Mouse (Mus musculus) layer of hippocampus, adult 8-10 months (tissue): ENCODE measurements around the gene Ccdc57. TPM values are rescaled to one million over a fixed set of nuclear protein-coding genes. Genes with fewer than 3 reads are reported as not detected.

Source experiments
- DNase-seq, 2 experiments: peaks; one replicate each; pipeline ENCODE4 v3.0.0; 2022; ENCODE audit warnings: low spot score in 2 of 2
- total RNA-seq, 4 experiments: library from RNA; stranded (reverse); gene quantifications; 2 replicates each; pipeline ENCODE4 v1.2.4; 2022

Gene Ccdc57
- total RNA-seq = 10 to 100 TPM in 1 of 4 experiments, 1 to 10 TPM in 3; 9.0 to 10.0 (median 9.5) TPM

DNA sequence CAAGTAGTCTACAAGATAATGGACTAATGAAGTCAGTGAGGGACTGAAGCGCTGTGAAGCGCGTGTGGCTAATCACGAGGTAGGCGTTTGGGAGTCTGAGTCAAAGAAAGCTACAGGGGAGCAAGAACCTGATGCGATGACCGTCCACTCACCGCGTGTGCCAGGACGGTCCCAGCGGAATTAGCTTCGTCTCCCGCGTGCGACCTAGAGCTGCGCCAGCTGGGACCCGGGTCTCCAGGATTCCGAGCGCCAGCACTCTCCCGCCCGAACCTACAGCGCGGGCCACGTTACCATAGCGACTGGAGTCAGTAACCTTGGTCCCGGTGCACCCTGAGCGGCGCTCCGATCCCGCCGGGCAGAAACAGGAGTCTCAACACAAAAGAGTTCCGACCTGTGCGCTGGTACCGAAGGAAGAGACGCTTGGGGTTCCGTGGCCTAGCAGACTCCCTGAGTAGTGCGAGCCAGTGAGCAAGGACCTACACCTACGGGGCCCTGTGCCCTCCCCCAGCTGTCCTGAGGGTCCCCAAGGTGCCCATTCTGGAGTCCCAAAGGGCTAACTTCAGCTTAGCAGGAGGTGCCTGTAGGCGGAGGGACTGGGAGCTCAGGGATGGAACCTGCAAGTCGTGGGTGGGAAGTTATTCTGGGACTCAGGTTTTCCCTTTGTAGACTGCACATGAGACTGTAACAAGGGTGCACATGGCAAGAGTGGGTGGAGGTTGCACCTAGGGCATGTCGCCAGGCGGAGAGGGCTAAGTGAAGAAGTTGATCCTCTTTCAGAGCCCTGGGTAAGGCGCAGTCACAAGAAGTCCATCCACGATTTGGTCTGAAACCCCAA, at the start of gene Ccdc57:
Gene Ccdc57, minus strand, starts transcription at position 309 of the 835 bp plus-strand sequence.
- peak; percentile 85 to 92 for DNase-seq

DNA sequence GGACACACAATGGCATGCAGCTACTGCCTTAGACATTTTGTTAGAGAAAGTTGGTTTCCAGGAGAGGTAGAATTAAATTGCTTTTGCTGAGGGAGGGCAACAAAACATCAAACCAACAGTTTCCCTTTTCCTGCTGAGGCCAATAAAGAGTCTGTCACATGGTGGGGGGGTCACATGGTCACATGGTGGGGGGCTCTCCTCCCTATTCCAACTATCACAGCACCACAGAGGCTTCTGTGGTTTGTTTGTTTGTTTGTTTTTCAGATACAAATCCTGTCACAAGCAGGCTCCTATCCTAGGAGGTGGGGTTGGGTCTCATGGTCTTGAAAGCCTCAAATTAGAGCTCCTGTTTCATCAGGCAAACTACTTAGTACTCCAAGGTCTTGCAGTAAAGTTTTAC, 49.8 kb upstream of the Ccdc57 start:
- DNase-seq = no peak

DNA sequence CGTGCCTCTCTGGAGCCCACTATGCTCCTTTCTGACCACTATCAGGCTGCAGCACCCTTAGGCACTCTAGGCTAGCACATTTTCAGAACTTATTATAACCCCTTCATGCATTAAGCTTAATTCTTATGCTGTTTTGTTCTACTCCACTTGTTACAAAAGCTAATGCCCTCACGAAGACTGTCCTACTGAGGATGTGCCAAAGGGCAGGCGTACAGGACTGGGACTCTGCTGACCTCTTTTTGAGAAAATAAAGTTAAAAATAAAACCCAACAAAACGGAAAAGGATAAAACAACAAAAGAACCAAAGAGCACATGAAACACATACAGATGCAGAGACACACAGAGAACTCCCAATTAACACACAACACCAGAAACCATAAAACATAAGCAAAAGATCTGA, 49.0 kb upstream of the Ccdc57 start:
- DNase-seq = no peak

DNA sequence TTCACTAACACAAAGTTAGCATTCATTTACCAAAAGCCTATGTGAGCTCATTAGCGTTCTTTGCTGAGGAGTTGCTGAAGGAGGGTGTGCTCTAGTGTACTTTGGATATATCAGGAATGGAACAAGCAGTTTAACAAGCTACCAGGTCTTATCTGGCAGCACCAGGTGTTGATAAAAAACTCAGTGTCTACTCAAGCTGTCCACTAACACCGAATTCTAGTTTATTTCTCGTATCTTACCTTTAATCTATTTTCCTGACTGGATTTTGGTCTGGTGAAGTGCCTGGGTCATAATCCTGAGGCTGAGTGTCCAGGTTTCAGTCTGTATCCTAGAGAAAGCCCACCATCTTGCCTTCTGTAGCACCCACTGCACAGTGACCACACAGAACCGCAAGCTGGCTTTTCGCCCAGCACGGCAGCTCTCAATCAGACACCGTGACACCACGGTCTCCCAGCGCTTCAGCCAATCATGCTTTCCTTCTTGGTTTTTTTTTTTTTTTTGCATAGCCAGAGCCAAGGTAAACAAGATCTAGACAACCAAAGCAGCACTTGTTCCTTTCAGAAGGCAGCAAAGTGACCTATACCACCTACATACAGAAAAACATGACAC, 47.9 kb upstream of the Ccdc57 start:
- no peak for DNase-seq

DNA sequence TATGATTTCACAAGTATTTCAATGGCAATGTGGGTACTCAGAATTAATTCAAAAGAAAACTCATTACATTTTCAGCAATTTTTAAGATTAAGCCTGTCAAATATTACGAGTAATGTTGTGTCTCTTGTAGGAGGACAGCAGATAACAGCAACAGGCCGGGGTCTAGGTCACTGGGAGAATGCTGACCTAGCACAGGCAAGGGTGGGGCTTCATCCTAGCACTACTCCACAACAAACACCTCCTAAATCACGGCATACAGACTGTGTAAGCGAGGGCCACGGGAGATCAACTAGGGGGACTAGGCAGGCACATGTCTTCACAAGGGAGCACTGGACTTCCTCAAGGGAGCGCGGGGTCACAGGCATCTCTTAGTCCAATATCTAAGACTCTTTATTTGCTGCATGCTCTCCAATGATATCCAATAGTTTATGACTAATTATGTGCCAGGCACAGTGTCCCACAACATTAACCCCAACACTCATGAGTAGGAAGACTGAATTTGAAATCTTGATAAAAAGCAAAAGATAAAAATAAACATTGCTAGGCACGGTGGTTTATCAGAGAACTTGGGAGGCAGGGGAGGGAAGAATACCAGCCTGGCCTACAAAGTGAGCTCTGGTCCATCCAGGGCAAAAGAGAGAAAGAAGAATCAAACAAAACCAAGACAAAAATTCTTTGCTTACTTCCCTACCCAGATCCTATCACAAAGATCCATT, 47.2 kb upstream of the Ccdc57 start:
- no peak for DNase-seq

DNA sequence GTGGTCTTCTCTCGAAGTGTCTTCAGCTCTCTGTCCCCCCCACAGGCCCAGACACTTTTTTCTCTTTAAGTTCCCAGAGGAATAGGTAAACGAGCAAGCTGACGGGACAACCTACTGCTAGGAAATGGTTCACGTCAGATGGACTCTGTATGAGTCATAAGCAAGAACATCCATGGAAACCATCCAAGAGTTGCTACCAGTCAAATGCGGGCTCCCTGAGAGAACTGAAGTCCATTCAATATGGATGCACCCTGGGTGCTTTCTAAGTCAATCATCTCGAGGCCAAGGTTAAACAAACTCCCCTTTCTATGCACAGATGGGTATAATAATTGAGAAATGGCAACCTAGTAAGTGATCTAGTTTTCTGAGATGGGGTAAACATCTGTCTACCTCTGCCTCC, 40.6 kb upstream of the Ccdc57 start:
- DNase-seq = no peak

DNA sequence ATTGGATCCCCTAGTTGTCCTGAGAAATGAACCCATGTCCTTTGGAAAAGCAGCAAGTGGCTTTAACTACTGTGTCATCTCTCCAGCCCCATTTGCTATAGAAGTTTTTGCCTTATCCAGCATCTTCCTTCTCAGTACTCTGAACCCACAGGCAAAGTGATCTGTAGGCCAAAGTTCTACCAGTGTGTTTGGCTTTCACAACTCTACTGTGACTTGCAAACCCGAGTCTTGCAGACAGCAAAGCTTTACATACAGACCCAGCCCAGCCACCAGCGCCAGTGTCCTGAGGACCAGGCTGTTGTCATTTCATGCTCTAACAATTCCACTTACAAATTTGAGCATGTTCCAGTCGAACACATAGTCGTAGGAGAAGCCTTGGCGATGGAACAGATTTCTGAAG, 38.6 kb upstream of the Ccdc57 start:
- no peak for DNase-seq

DNA sequence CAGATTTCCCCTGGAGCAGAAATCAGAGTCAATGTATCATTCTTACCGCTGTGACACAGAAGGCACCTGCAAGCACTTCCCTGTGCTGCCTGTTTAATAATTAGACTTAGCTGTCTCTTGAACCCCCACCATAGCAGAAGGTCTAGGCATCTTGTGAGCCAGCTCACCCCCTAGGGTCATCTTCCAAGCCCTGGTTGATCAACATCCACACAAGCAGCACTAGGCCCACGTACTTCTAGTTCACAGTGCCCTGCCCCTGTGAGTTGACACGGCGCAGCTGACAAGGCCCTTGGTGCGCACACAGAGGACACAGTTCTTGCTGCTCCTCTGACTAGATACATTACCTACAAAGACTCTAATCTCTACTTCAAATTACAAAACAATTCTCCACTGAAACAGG, 37.1 kb upstream of the Ccdc57 start:
- DNase-seq = no peak

DNA sequence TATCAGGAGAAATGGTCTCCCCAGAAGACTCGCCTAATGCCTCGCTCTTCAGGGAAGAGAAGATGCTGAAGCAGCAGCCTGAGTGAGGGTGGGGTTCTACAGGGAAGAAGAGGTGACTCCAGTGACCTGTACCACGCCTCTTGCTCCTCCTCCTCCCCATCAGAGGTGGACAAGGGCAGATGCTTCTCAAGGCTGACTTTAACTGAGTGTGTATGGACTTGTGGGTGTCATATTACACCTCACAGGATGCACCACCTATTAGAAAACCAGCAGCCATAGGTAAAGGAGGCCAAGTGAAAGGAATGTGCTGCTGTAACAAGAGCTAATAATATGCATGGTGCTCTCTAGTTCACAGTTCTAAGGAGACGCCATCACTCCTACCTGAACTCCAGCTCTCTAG, 32.9 kb upstream of the Ccdc57 start:
- no peak for DNase-seq

DNA sequence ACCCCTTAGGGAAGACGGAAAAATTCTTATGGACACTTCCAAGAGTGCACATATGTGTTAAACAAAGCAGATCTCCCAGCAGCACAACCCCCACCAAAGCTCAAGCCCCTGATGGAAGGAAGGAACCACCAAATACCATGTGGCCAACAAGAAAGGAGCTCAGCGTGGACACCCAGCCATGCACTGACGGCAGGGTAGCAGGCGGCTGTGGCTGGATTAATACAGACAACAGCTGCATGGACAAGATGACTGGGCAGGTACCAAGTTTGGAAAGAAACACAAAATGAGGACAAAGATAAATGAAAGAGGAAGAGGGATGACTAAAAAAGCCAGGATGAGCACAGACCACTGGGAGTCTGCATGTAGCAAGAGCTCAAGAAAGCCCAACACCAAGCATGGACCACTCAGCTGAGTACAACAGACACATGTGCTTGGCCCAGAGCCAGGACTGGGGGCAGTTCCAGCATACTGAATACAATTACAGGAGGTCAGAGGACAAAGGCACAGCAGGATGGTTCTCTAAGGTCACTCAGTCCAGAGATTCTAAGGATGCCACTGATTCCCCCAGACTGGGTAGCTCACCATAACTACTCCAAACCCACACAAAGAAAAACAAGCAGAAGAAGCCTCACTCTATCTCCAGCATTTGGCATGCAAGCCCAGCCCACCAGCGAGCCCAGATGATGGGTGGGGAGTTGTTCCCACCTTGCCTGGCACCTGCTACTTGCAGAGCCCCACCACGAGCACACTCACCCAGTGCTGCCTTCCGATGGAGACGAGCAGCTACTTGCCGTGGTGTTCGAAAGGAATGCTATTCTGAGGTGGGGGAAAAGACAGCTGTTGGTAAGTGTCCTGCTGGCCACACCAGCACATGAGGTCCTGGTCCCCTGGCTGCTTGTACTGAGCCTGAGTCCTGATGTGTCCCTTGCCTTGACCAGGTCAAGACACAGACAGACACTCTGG, 31.8 kb upstream of the Ccdc57 start:
- no peak for DNase-seq

DNA sequence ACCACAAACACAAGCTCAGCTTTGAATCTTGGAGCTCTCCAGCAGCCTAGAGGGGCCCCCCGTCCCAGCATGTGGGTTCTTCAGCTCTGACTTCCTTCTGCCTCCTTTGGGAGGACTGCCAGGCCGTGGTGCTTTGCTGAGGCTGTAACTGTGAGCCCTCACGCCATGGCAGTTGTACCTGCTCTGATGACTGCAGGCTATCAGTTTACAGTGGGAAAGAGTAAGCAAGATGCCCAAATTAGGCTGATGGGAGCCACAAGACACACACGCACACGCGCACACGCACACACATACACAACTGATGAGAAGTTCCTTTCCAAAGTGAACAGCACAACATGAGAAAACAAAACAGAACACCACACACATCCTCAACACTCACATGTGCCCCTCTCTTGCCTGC, 30.2 kb upstream of the Ccdc57 start:
- no peak for DNase-seq

DNA sequence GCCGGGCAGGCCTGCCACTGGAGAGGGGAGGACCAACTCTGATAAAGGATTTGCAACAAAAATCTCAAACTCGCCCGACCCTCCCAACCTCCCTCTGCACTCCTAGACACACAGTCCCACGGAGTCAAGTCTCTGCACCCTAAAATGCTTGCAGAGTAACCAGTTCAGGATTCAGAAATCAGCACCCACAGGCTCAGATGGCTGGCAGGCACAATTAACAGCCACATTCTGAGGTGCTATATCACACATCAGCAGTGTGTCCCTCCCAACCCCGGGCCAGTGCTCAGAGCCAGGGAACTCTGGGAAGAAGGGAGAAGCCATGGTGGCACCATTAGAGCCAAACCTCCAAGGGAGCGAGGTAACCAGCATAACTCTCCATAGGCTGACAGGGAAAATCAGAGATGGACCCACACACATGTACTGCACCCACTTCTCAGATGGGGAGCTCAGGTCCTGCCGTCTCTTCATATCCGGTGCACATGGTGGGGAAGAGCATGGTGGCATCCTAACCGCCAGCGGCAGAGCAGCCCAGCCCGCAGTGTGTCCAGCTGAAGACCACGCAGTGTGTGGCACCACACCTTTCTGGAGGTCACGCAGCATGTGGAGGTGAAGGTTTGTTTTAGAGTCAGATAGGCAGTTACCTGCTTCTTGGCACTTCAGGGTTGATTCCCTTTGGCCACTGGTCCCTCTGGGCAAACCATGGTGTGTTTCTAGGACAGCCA, 29.5 kb upstream of the Ccdc57 start:
- no peak for DNase-seq

DNA sequence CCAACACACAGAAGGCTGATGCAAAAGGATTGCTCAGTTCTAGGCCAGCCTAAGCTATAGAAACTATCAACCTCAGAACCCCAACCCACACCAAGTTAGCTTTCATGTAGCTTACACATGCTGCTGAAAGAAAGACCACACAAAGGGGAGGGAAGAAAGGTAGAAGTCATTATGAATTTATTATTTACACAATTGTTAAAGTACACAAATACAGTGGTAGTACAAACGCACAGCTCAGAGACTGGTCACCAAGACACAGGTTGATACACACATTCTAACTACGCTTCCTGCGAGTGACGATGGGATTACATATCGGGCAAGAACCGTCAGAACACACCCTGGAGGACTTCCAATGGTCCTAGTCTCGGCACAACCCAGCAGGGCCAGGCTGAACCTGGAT, 28.9 kb upstream of the Ccdc57 start:
- DNase-seq = no peak

DNA sequence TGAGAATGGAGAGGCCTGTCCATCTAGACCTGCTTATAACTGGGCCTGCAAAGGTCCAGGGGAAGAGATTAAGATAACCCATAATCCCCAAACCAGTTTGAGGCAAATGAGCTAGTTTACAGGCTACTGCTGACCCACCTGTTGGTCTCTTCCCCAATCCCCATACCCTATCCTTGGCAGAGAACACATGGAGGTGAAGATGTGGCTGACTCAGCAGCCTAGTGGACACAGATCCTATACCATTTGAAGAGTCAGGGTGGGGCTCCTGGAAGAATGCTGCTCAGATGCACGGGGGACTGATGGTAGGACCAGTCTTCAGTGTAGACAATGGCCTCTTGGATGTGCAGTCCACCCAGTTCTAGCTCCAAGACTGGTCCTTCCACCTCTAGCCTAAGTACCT, 27.6 kb upstream of the Ccdc57 start:
- DNase-seq = no peak

DNA sequence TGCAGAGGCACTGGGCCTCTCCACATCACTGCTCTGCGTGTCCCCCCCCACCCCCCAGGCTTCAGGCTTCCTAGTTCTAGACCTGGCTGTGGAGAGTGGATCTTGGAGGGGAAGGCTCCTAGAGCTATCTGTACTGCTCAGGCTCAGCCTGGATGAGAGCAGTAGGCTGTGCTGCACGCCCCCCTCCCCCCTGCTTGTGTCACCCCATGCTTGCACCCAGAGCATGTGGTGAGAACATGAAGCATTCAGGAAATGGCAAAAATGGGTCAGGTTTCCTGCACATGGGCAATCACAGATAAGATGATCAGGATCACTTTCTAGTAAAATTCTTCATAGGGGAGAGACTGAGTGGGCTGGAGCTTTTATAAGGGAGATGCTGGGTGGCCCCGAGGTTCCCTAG, 26.9 kb upstream of the Ccdc57 start:
- no peak for DNase-seq

DNA sequence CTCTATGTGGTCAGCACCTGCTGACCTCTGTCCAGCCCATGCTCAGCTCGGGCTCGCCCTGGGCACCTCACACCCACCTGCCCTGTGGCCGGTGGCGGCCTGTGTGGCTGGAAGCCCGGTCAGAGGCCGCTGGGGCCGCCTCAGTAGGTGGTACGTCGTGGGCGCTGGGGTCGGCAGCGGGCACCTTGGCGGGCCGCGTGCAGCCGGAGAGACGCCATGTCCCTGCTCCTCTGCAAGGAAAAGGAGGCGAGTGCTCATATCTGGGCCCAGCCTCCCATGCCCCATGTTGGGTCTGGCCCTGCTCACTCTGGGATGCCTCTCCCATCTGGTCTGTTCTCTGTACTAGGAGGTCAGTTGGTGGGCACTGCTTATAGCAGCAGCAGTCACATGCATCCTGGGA, 26.4 kb upstream of the Ccdc57 start:
- DNase-seq = no peak

DNA sequence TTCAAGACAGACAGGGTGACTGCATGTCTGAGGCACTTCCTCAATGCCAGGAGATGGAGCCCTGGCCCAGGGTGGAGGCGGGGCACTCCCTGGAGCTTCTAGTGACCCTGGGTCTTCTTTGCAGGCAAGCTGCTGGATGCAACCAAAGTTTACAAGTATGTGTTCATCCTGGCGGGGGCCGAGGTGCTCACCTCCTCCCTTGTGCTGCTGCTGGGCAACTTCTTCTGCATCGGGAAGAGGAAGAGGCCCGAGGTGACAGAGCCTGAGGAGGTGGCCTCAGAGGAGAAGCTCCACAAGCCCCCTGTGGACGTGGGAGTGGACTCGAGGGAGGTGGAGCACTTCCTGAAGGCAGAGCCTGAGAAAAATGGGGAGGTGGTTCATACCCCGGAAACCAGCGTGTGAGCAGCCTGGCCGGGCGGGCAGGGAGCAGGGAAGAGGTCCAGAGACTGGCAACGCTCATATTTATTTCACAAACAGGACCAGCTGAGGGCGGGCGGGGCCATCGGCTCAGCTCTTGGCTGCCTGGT, 25.1 kb upstream of the Ccdc57 start:
- DNase-seq = no peak

DNA sequence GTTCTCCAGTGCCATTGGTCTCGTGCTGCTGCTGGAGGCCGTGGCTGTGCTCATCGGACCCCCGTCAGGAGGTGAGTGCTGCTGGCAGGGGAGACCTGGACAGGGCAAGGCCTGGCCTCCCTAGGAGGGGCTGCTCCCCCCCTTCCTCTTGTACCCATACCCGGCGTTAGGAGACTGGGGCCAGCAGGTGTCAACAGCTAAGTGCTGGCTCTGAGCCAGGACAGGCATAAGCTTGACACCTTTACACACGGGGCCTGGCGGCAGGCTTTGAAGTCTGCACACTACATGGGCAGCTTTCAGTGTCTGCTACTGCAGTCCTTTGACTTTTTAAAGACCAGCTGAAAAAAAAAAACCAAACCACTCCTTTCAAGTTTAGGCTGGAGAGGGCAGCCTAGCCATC, 24.4 kb upstream of the Ccdc57 start:
- DNase-seq = no peak

DNA sequence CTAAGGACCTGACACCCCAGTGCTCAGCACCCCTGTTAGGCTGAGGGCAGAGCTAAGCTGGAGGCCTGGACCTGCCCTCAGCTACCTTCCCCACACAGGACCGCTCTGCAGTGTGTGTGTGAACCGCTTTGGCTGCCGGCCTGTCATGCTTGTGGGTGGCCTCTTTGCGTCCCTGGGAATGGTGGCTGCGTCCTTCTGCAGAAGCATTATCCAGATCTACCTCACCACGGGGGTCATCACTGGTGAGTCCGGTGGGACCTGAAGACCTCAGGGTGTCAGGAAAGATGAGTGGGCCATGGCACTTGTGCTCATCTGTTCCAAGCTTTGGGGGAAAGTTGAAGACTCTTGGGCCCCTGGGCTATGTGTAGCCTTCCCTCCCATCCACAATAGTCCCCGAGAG, 23.0 kb upstream of the Ccdc57 start:
- DNase-seq = no peak

DNA sequence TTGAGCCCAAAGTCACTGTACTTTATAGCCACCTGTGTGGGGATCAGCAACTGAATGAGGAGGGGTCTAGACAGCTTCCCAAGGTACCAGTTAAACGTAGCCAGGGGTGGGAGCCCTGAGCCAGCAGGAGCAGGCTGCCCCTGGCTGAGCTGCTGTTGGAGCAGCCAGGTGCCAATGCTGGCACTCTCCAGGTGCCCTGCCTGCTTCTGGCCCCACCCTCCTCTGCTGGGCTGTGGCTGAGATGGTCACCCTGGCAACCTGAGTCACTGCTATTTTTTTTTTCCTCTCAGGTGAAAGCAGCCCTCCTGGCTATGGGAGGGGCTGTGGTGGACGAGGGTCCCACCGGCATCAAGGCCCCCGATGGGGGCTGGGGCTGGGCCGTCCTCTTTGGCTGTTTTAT, 22.3 kb upstream of the Ccdc57 start:
- DNase-seq = no peak
